Mouse (Mus musculus): ENCODE measurements around the gene Emilin2.

Gene Emilin2

GRCm38 (mm10) chr17:71287586-71287985, 24.2 kb downstream of the Emilin2 start:
- no peak for TF ChIP-seq GATA4 (IDR thresholded peaks at IDR 0.05; ENCODE audit: insufficient replicate concordance, low read length)

- TF ChIP-seq GATA4 (IDR thresholded peaks at IDR 0.05; ENCODE audit: insufficient replicate concordance, low read length) = no peak
Measured at GRCm38 (mm10) chr17:71285929-71286328, 25.8 kb downstream of the Emilin2 start.

DNA sequence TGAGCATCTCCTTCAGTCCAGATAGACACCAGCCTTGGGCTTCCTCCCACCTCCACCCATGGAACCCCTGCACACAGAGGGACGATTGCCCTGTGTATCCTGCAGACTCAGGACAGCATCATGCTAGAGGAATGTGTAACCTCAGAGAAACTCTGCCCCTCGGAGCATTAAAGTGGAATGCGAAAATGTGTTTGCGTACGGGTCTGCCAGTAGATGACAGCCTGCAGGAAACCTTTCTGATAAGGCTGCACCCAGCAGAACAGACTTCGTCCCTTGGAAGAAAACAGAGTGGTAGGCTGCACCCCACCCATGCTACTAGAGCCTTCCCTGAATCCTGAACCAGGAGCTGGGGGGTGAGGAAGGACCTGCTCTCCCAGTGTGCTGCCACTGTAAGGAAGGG, 26.9 kb downstream of the Emilin2 start:
- no peak for TF ChIP-seq GATA4 (IDR thresholded peaks at IDR 0.05; ENCODE audit: insufficient replicate concordance, low read length)

- no peak for TF ChIP-seq GATA4 (IDR thresholded peaks at IDR 0.05; ENCODE audit: insufficient replicate concordance, low read length)
Measured at GRCm38 (mm10) chr17:71283237-71283636, 28.5 kb downstream of the Emilin2 start.

DNA sequence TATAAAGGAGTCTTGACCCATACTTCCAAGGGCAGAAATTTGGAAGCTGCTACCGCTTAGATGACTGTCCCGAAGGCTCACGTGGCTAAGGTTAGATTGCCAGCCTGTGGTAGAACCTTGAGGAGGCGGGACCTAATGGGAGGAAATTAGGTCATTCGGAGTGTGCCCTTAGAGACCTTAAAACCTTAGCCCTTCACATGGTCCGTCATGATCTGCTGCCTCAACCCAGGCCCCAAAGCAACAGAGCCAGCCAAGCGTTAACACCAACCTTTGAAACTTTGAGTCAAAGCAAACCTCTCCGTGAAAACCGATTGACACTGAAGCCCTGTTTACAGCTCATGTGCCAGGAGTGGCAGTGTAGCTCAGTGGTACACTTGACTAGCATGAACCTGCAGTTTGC, 29.1 kb downstream of the Emilin2 start:
- no peak for TF ChIP-seq GATA4 (IDR thresholded peaks at IDR 0.05; ENCODE audit: insufficient replicate concordance, low read length)

DNA sequence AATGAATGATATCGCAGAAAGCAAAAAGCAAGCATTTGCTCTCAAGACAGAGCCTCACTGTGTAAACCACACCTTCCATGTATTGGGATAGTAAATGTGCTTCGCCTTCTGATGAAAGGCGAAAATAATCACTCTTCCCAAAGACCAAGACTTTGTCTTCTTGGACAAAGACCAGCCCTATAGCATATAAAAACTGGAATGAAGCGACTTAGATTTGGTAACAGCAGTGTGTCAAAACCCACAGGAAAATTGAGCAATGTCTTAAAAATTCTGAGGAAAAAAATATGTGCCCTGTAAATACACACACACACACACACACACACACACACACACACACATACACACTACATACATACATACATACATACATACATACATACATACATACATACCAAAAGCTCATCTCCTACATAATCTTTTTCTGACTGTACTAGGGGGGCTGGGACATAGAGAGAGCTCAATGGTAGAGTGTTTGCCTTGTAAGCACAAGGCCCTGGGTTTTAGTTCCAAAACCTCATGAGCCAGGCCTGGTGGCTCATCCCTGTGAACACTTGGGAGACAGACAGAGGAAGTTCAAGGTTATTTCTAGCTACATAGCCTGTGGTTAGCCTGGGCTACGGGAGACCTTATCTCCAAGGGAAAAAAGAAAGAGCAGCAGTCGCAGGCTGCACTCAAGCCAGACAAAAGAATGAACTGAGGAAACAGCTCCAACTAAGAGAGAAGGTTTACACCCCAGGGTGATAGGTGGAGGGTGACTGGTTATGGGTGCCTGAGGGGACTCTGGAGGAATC, 33.9 kb downstream of the Emilin2 start:
- no peak for TF ChIP-seq GATA4 (IDR thresholded peaks at IDR 0.05; ENCODE audit: insufficient replicate concordance, low read length)

GRCm38 (mm10) chr17:71276771-71277170, 35.0 kb downstream of the Emilin2 start:
- no peak for TF ChIP-seq GATA4 (IDR thresholded peaks at IDR 0.05; ENCODE audit: insufficient replicate concordance, low read length)

GRCm38 (mm10) chr17:71273901-71274300, 37.9 kb downstream of the Emilin2 start:
- TF ChIP-seq GATA4 (IDR thresholded peaks at IDR 0.05; ENCODE audit: insufficient replicate concordance, low read length) = no peak

DNA sequence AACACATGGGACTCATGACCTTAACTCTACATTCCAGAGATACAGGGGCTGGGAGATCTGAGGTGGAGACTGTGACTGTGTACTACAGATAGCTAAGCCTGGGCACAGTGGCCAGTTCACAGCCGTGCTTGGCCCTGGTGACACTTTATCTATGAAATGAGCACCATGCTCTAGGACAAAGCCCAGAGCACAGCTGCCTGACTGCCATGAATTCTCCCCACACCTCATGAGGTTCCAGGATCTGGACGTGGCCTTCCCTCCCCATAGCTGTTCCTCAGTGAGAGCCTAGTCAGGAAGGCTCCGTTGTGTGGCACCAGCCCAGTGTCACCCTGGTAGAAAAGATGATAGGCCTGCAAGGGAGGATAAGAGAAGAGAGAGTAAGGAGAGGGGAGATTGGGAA, 43.2 kb downstream of the Emilin2 start:
- no peak for TF ChIP-seq GATA4 (IDR thresholded peaks at IDR 0.05; ENCODE audit: insufficient replicate concordance, low read length)

DNA sequence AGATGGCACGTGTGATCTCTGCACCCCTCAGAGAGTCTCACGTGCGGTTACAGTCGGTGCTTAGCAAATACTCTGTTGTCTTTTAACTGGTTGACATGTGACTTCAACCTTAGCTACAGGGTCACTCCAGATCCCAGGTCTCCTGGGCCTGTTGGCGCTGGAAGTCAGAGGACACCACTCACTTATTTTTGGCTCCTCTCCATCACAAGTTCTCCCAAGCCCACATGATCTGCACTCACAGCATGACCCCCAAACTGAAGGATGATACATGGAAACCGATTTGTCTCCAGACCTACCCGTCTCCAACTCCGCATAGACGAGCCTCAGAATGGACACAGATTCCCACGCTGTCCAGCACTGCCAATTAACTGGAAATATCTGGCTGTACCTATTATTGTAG, 43.6 kb downstream of the Emilin2 start:
- no peak for TF ChIP-seq GATA4 (IDR thresholded peaks at IDR 0.05; ENCODE audit: insufficient replicate concordance, low read length)

GRCm38 (mm10) chr17:71267374-71267773, 44.4 kb downstream of the Emilin2 start:
- no peak for TF ChIP-seq GATA4 (IDR thresholded peaks at IDR 0.05; ENCODE audit: insufficient replicate concordance, low read length)

DNA sequence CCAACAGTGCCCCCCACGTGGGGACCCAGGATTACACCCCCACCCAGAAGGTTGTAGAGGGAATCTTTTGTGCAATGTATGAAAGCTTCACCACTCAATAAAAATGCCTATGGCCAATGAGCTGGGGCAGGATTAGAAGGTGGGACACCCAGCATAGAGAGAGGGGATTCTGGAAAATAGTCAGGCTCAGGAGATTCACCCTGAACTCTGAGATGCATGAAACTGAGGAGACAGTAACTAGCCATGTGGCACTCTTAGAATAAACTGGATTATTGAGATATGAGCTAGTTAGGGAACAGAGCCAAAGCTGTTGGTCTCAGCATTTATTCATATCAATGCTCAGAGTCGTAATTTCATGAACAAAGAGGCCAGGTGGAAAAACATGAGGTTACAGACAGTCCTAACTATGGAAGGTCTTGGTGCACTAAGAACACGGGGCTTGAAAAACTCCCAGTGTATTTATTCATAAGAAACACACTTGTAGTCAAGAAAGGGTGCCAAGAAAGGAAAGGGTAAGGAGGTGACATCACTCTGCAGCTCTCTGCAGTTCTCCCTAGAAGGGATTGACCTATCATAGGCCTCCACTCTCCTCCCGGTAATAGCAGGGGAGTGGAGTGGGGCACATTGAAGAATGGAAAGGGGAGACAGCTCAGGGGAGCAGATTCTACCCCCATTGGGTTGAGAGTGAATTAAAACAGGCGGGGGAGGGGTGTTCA, 46.3 kb downstream of the Emilin2 start:
- no peak for TF ChIP-seq GATA4 (IDR thresholded peaks at IDR 0.05; ENCODE audit: insufficient replicate concordance, low read length)

GRCm38 (mm10) chr17:71264739-71265138, 47.0 kb downstream of the Emilin2 start:
- no peak for TF ChIP-seq GATA4 (IDR thresholded peaks at IDR 0.05; ENCODE audit: insufficient replicate concordance, low read length)

- TF ChIP-seq GATA4 (IDR thresholded peaks at IDR 0.05; ENCODE audit: insufficient replicate concordance, low read length) = no peak
Measured at GRCm38 (mm10) chr17:71263136-71263535, 48.6 kb downstream of the Emilin2 start.

GRCm38 (mm10) chr17:71260658-71261057, 51.1 kb downstream of the Emilin2 start:
- no peak for TF ChIP-seq GATA4 (IDR thresholded peaks at IDR 0.05; ENCODE audit: insufficient replicate concordance, low read length)

DNA sequence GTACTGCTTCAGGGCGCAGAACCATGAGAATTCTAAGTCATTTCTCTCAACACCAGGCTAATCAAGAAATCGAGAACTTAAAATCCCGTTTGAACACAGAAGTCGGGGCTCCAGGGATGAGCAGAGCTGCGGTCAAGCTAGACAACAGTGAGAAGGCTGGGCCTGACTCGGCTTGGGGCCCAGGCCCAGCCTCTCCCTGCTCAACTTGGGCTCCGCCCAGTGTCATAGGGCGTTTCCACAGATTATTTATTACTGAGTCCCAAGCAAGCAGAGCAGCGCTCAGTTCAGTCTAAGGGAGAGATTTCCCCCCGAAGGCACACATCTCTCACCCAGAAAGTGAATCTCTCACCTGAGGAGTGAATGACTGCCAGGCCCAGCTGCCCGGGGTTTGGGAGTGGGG, 52.1 kb downstream of the Emilin2 start:
- no peak for TF ChIP-seq GATA4 (IDR thresholded peaks at IDR 0.05; ENCODE audit: insufficient replicate concordance, low read length)

Measured in liver, adult (tissue).